Mouse (Mus musculus) embryonic facial prominence, embryonic 13.5 days (tissue): Measurements from ENCODE around the gene Zfp819. TPM values are rescaled to one million over a fixed set of nuclear protein-coding genes. Genes with fewer than 3 reads are reported as not detected.
"Not testable (repeated sequence)": the region's sequence is repeated elsewhere in the genome, so short reads cannot be mapped to it uniquely, and the experiment has no call there.

ENCODE experiments used
- ATAC-seq: fragments of 200-750 bp; cut with Nextera tagmentation; 2 replicates; pipeline ENCODE4 v1.8.0; 2017; ENCODE audit warnings: low read depth; ENCODE audit not compliant: insufficient number of reproducible peaks, insufficient read depth, low FRiP score, low TSS enrichment
- H3K27ac ChIP-seq: fragments of 300-500 bp; sonication (generic); 2 replicates; pipeline ENCODE4 v1.5.1; 2015; ENCODE audit warnings: moderate library complexity, mild to moderate bottlenecking, inconsistent platforms
- H3K27me3 ChIP-seq: fragments of 300-500 bp; sonication (generic); 2 replicates; pipeline ENCODE4 v1.6.1; 2015; ENCODE audit warnings: mild to moderate bottlenecking, inconsistent platforms
- H3K36me3 ChIP-seq: fragments of 300-500 bp; sonication (generic); 2 replicates; pipeline ENCODE4 v1.6.1; 2015; ENCODE audit warnings: mild to moderate bottlenecking, inconsistent platforms
- H3K4me1 ChIP-seq: fragments of 300-500 bp; sonication (generic); 2 replicates; pipeline ENCODE4 v1.6.1; 2015; ENCODE audit warnings: inconsistent platforms
- H3K4me2 ChIP-seq: fragments of 300-500 bp; sonication (generic); 2 replicates; pipeline ENCODE4 v1.6.1; 2015; ENCODE audit warnings: moderate library complexity, mild to moderate bottlenecking, inconsistent platforms
- H3K4me3 ChIP-seq: fragments of 300-500 bp; sonication (generic); 2 replicates; pipeline ENCODE4 v1.5.1; 2015; ENCODE audit warnings: mild to moderate bottlenecking, inconsistent platforms
- H3K9ac ChIP-seq: fragments of 300-500 bp; sonication (generic); 2 replicates; pipeline ENCODE4 v1.6.1; 2015; ENCODE audit warnings: mild to moderate bottlenecking, inconsistent platforms
- H3K9me3 ChIP-seq: fragments of 300-500 bp; sonication (generic); 2 replicates; pipeline ENCODE4 v1.6.1; 2016; ENCODE audit warnings: inconsistent platforms
- WGBS: fragments of 180-500 bp; shearing (Covaris S2); methylation state at CpG from one replicate; pipeline ENCODE4 v1.1.7; 2015; ENCODE audit warnings: mixed read lengths; 5-methylcytosine and 5-hydroxymethylcytosine counted together
- polyA plus RNA-seq: library from polyadenylated mRNA; unstranded; fragments of >200 nt; fragmentation: Nextera tagmentation; extraction: Ambion mirVana; gene quantifications from 2 replicates; pipeline ENCODE4 v1.2.1, GENCODE M21; 2015

Zfp819 gene
- polyA plus RNA-seq, 1 experiment from 2014 or later, result not detected

GRCm38 (mm10) chr7:43643046-43643652, 36.2 kb downstream of the Zfp819 start:
- Histone ChIP-seq H3K9me3 (no peaks in the 10 kb centered on the region), H3K27me3 (no peaks in the 10 kb centered on the region), H3K36me3 (no peaks in the 10 kb centered on the region), H3K4me2 (no peak overlapping the region), H3K9ac (no peak overlapping the region), H3K27ac (no peak overlapping the region), H3K4me1 (0 out of 2 replicates have a peak, but pooled peaks cover 4% of the 10 kb centered on the region), H3K4me3 (no peak overlapping the region)
- ATAC-seq, result no peak
- WGBS, result 82% methylated on average over 17 of the region's 17 CpGs

DNA sequence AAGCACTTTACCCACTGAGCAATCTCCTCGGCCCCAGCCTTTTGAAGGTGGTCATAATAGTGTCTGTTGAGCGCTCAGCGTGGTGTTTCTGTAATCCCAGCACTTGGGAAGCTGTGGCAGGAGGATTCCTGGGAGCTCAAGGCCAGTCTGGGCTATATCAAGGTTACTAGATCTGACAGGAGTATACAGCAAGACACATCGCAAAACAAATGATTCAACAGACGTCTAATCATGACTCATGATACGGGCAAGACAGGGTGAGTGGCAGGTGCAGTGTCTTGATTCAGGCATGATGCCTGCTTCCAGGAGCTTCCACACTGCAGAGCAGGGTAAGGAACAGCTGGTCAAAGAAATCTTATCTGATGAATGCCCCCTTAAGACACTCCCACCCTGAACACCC, 45.7 kb downstream of the Zfp819 start:
- Histone ChIP-seq H3K27me3 (no peaks in the 10 kb centered on the region), H3K36me3 (no peaks in the 10 kb centered on the region), H3K4me2 (no peak overlapping the region), H3K27ac (no peak overlapping the region), H3K9ac (no peak overlapping the region), H3K4me1 (no peaks in the 10 kb centered on the region), H3K9me3 (0 out of 2 replicates have a peak, but pooled peaks cover 7% of the 10 kb centered on the region), H3K4me3 (no peak overlapping the region)
- 87% methylated on average over 6 of the region's 6 CpGs for WGBS
- ATAC-seq, result no peak

DNA sequence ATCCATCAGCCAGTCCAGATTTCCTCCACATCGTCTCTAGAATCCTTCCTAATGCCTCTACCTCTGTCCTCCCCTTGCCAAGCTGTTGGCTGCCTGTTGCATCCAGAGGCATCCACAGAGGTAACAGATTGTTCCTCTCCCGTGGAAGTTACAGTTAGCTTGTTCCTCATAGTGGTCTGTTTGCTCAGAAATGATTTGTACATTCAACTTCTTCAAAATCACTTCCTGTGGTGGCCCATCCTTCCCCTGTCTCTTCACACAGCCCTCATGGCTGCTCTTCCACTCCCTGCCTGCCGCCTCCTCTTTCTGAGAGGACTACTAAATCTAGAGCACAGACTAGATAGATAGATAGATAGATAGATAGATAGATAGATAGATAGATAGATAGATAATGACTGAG, 47.5 kb downstream of the Zfp819 start:
- no peaks in the 10 kb centered on the region for H3K36me3 ChIP-seq
- ATAC-seq, result no peak
- 0 out of 2 replicates have a peak, but pooled peaks cover 7% of the 10 kb centered on the region for H3K9me3 ChIP-seq
- 82% methylated on average over 3 of the region's 3 CpGs for WGBS
- no peak overlapping the region for H3K4me2 ChIP-seq
- no peak overlapping the region for H3K9ac ChIP-seq
- H3K27me3 ChIP-seq, result no peaks in the 10 kb centered on the region
- H3K27ac ChIP-seq, result no peak overlapping the region
- H3K4me1 ChIP-seq, result no peaks in the 10 kb centered on the region
- no peak overlapping the region for H3K4me3 ChIP-seq

DNA sequence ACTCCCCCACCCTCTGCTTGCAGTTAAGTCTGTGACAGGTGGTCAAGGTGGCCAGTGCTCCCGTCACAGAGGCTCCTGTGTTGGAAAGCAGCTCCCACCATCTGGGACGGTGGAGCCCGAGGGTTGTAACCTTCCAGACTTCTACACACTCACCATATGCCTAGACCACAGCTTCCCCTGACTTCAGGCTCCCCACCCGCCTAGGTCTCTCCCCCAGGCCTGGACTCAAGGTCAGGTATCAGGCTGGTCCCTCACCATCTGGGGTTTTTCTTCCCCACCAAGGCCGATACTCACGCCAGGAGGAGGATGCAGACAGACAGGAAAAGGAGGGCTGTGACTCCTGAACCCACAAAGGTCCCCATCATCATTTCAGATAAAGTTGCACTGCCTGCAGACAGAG, 49.3 kb downstream of the Zfp819 start:
- Histone ChIP-seq H3K27me3 (no peaks in the 10 kb centered on the region), H3K27ac (no peak overlapping the region), H3K9me3 (0 out of 2 replicates have a peak, but pooled peaks cover 6% of the 10 kb centered on the region), H3K36me3 (no peaks in the 10 kb centered on the region), H3K4me1 (no peaks in the 10 kb centered on the region), H3K4me2 (no peak overlapping the region), H3K9ac (no peak overlapping the region), H3K4me3 (no peak overlapping the region)
- WGBS, result 59% methylated on average over 6 of the region's 6 CpGs
- no peak for ATAC-seq

- no peak for ATAC-seq
- no peaks in the 10 kb centered on the region for H3K4me1 ChIP-seq
- H3K36me3 ChIP-seq, result no peaks in the 10 kb centered on the region
- no peak within 1 kb of the TSS for H3K4me3 ChIP-seq
- no peak within 1 kb of the TSS for H3K4me2 ChIP-seq
- H3K27me3 ChIP-seq, result no peaks in the 10 kb centered on the region
- 67% methylated on average over 1 of the region's 1 CpGs for WGBS
- no peak within 1 kb of the TSS for H3K27ac ChIP-seq
- H3K9me3 ChIP-seq, result no peaks in the 10 kb centered on the region
- H3K9ac ChIP-seq, result no peak within 1 kb of the TSS
Measured at GRCm38 (mm10) chr7:43660002-43660401, 53.0 kb downstream of the Zfp819 start, which contains the start of gene Siglece. Gene Siglece (minus strand): TSS chr7:43660161.

GRCm38 (mm10) chr7:43662804-43663203, 55.8 kb downstream of the Zfp819 start:
- H3K27ac ChIP-seq, result no peak overlapping the region
- no peaks in the 10 kb centered on the region for H3K4me1 ChIP-seq
- no peaks in the 10 kb centered on the region for H3K36me3 ChIP-seq
- WGBS, result 84% methylated on average over 1 of the region's 1 CpGs
- no peak for ATAC-seq
- H3K9me3 ChIP-seq, result no peaks in the 10 kb centered on the region
- H3K9ac ChIP-seq, result no peak overlapping the region
- no peak overlapping the region for H3K4me3 ChIP-seq
- no peaks in the 10 kb centered on the region for H3K27me3 ChIP-seq
- H3K4me2 ChIP-seq, result no peak overlapping the region

GRCm38 (mm10) chr7:43667221-43667620, 60.3 kb downstream of the Zfp819 start:
- not testable (repeated sequence) for H3K36me3 ChIP-seq, H3K4me3 ChIP-seq, H3K4me1 ChIP-seq, H3K27ac ChIP-seq, ATAC-seq, H3K9ac ChIP-seq, H3K27me3 ChIP-seq, H3K9me3 ChIP-seq, H3K4me2 ChIP-seq
- WGBS, result 83% methylated on average over 4 of the region's 4 CpGs

Other genes starting within 250 kb of the Zfp819 start
- 0.12 TPM in 1 of 2 replicates, not detected in the other for gene Siglecg, start 199.0 kb upstream of the Zfp819 start, polyA plus RNA-seq
- not detected in 2 replicates for gene Lim2, start 179.5 kb upstream of the Zfp819 start, polyA plus RNA-seq
- gene Nkg7, start 170.1 kb upstream of the Zfp819 start, polyA plus RNA-seq, result 1.1 TPM in 2 replicates
- not detected in 2 replicates for gene Cldnd2, start 166.4 kb upstream of the Zfp819 start, polyA plus RNA-seq
- gene Etfb, start 163.1 kb upstream of the Zfp819 start, polyA plus RNA-seq, result 255 and 265 TPM in 2 replicates
- gene Gm45233, start 163.0 kb upstream of the Zfp819 start, polyA plus RNA-seq, result 0.86 and 1.1 TPM in 2 replicates
- gene Vsig10l, start 144.0 kb upstream of the Zfp819 start, polyA plus RNA-seq, result 4.4 and 5.8 TPM in 2 replicates
- gene Iglon5, start 117.1 kb upstream of the Zfp819 start, polyA plus RNA-seq, result 1.6 and 1.8 TPM in 2 replicates
- not detected in 2 replicates for gene 4931406B18Rik, start 101.2 kb upstream of the Zfp819 start, polyA plus RNA-seq
- 1.8 and 2.0 TPM in 2 replicates for gene Cd33, start 62.7 kb upstream of the Zfp819 start, polyA plus RNA-seq
- 5.1 and 6.6 TPM in 2 replicates for gene Zfp658, start 44.9 kb upstream of the Zfp819 start, polyA plus RNA-seq
- gene Zfp719, start 27.6 kb upstream of the Zfp819 start, polyA plus RNA-seq, result 13.8 and 14.3 TPM in 2 replicates
- gene Ceacam18, start 27.5 kb downstream of the Zfp819 start, polyA plus RNA-seq, result 0.12 TPM in 1 of 2 replicates, not detected in the other
- gene Siglece, start 53.0 kb downstream of the Zfp819 start, polyA plus RNA-seq, result 0.69 and 1.3 TPM in 2 replicates
- 14.3 and 14.5 TPM in 2 replicates for gene Ctu1, start 64.8 kb downstream of the Zfp819 start, polyA plus RNA-seq
- not detected in 2 replicates for gene Klk14, start 83.2 kb downstream of the Zfp819 start, polyA plus RNA-seq
- gene Klk13, start 105.4 kb downstream of the Zfp819 start, polyA plus RNA-seq, result 1.6 and 2.2 TPM in 2 replicates
- 0.25 TPM in 1 of 2 replicates, not detected in the other for gene Klk12, start 161.7 kb downstream of the Zfp819 start, polyA plus RNA-seq
- gene Klk11, start 167.4 kb downstream of the Zfp819 start, polyA plus RNA-seq, result 1.3 and 3.0 TPM in 2 replicates
- gene Klk10, start 173.9 kb downstream of the Zfp819 start, polyA plus RNA-seq, result 3.0 and 3.6 TPM in 2 replicates
- 0.46 and 0.83 TPM in 2 replicates for gene Klk9, start 184.7 kb downstream of the Zfp819 start, polyA plus RNA-seq
- 23.9 and 25.1 TPM in 2 replicates for gene Klk8, start 190.4 kb downstream of the Zfp819 start, polyA plus RNA-seq
- 0.35 TPM in 1 of 2 replicates, not detected in the other for gene Klk7, start 204.1 kb downstream of the Zfp819 start, polyA plus RNA-seq
- not detected in 2 replicates for gene Klk6, start 217.3 kb downstream of the Zfp819 start, polyA plus RNA-seq
- 1.1 TPM in 1 of 2 replicates, not detected in the other for gene Klk5, start 234.8 kb downstream of the Zfp819 start, polyA plus RNA-seq